Mouse (Mus musculus) gastrocnemius, postnatal 14 days (tissue): ENCODE measurements at regions not wholly inside any gene's neighbourhood (a gene's known extent, or its start where the extent isn't known, plus 50 kb on each side); places are given as distances from the start of the nearest gene placed in this dataset.
A peak's percentile ranks its signal among the peaks of the same experiment; 100 is the strongest.

ENCODE experiments used
- DNase-seq: peaks from one replicate; pipeline ENCODE4 v3.0.0; 2021; ENCODE audit warnings: mixed read lengths
- intact Hi-C: fragments of 180-260 bp; cut with DNase I; formaldehyde crosslinking; loops from one replicate; pipeline ENCODE4 v1.15.1; 2025; ENCODE audit warnings: low total_unique reads

- intact Hi-C loops: no loop called here
- DNase-seq: no peak
These were observed 481.2 kb upstream of the Pmfbp1 start for GRCm38 (mm10) chr8:109012655-109013054.

DNA sequence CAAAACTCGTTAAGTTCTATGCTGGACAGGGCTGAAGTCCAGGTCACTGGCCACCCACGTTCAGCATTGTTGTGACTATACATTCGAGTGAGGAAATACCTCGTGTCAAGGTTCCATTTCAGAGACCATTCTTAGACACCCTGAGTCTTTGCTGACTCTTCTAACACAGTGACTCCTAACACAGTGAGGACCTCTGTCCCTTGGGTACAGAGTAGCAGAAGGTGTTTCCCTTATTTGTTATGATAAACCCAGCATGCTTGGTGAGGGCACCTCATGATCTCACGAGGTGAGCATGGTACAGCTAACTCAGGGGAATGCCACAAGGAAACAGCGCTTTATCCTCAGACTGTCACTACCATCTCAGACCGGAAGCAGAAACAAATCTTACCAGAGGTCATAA, 480.2 kb upstream of the Pmfbp1 start:
- intact Hi-C loops: no loop called here

GRCm38 (mm10) chr8:109014746-109015145, 479.1 kb upstream of the Pmfbp1 start:
- DNase-seq: no peak
- intact Hi-C loops: no loop called here

More for the DNA sequence above, 480.2 kb upstream of the Pmfbp1 start:
- DNase-seq: no peak

DNA sequence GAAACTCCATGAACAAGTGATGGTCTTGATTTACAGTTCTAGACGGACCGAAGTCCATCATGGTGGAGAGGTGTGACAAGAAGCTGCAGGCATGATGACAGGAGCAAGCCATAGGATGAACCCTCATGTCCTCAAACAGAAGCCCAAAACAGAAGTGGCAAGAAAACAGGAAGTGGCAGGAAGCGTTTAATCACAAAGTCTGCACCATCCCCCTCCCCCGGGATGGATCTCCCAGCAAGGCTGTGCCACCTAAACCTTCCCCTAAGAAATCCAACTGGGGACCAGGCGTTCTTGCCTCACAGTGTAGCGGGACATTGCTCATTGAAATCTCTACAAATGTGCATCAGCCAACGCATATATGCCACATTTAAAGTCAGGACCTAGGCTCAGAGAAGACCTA, 474.3 kb upstream of the Pmfbp1 start:
- intact Hi-C loops: no loop called here

DNA sequence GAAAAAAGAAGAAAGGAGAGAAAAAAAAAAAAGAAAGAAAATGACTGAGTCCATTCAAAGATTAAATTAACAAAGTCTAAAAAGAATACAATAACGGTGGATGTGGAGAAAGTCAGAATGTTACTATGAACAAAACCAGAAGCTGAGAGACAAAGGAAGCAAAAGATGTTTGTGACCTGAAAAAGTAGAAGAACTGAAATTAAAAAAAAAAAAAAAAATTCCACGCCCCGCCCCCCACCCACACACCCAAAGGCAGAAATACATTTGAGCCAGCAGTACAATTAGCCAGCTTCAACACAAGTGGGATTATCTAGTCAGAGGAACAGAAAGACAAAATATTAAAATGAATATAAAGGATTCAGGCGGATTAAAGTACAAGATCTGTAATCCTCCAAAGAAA, 473.7 kb upstream of the Pmfbp1 start:
- no peak for DNase-seq
- intact Hi-C loops: no loop called here

More for the DNA sequence above, 474.3 kb upstream of the Pmfbp1 start:
- DNase-seq: no peak

DNA sequence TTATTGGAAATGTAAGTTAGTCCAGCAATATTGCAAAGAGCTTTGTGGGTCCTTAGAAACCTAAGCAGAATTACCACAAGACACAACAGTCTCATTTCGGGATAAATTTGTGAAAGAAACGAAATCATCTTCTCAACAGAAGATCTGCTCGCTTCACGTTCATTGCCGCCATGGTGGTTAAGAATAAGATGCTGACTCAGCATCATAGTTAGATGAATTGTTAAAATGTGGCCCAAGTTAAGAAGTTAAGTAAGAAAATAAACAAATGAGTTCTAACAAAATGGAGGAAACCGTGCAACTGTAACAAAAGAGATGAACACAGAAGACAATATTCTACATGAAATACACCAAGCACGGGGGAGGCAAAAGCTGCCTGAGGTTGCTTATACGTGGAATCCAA, 465.9 kb upstream of the Pmfbp1 start:
- intact Hi-C loops: no loop called here
- no peak for DNase-seq

DNA sequence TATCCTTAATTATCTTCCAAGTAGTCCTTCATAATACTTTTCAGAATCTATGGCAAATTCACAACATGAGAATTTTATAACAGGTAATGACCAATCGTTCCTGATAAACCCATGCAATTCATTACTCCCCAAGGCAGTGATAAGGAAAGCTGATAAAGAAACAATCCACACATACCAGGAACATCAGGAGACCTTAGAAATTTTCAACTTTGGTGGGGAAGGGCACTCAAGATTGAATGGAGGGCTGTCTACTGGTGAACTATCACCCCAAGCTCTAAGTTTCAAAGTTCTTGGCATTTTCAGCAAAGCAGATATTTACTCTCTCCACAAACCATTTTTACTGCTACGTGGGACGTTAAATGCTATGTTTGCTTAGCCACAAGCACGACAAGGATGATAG, 440.2 kb upstream of the Pmfbp1 start:
- DNase-seq: no peak
- intact Hi-C loops: no loop called here

DNA sequence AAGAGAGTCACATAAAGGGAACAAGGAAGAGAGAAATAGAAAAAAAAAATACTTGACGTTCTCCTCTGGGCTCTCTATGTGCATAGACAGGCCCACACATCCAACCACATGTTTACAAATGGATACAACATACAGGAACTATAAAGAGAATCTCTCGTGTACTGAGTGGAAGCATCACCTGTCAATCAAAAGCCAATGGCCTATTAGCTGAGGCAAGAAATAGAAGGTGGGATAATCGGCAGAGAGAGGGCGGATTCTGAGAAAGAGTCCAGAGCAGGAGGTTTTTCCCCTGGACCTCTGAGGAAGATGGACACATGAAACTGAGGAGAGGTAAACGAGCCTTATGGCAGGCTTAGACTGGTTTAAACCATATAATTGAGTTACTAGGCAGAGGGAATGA, 434.7 kb upstream of the Pmfbp1 start:
- DNase-seq: no peak
- intact Hi-C loops: no loop called here

DNA sequence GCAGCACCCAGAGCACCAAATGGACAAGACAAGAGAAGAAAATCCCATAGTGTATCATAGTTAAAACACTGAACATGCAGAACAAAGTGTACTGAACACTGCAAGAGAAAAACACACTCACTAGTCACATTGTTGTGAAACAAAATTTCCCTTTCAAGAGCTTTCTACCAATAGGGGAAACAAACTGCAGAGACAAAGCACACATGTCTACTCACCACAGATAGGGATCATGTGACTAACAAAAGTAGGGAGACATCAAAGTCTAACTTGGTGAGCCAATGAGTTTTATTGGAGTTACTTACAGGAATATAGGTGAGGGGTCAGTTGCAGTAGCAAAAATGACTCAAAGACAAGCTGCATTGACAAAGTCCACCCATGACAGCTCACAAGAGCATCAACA, 431.5 kb upstream of the Pmfbp1 start:
- no peak for DNase-seq
- intact Hi-C loops: no loop called here

- intact Hi-C loops: no loop called here
- DNase-seq: no peak
These were observed 420.1 kb upstream of the Pmfbp1 start for GRCm38 (mm10) chr8:109073715-109074114.

DNA sequence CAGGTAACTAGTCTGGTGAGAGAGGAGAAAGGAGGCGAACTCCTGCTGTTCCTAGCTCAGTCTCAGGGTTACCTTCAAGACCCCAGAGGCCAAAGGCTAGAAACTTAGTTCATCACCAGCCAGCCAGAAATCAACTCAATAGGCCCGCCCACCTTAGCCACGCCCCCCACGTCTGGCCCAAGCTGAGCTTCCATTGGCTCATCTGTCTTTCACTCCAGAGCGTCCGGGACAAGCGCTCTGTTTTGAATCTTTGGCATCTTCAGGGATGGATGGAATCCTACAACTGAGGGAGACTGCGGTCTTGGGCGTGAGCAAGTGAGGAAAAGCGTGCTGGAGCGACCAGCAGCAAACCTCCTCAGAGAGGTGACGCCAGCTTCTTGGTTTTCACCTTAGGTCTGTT, 418.8 kb upstream of the Pmfbp1 start:
- no peak for DNase-seq
- intact Hi-C loops: no loop called here

DNA sequence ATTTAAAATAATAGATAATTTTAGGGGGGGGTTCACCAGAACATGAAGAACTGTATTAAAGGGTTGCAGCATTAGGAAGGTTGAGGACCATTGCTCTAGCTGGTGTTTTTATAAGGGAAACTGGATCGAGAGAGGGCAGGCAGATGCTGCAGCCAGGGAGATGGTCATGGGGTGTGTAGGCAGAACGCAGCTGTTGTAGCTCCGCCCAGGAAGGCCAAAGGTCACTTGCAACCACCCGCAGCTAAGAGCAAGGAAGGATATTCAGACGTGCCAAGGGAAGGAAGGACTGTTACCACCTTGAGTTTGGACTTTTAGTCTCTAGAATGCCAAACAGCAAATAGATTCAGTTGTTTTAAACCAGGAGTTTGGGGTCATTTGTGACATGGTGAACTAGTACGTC, 414.6 kb upstream of the Pmfbp1 start:
- intact Hi-C loops: no loop called here
- DNase-seq: no peak

DNA sequence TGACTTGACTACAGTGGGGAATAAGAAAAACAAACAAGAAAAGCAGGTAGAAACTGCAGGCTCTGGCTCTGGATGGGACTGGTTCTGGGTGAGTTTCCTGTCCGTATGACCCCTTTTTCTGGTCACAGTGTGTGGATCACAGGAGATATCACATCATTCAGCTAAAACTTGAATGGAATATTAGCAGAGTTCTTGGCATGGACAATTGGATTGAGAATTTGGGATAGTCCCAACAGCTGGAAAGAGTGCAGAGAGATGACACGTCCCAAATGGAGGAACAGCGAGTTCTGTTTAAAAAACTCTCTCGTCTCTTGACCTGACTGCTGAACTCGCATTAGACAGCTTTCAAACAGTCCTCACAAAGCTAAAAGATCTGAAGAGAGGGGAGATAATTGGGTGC, 412.5 kb upstream of the Pmfbp1 start:
- peak; percentile 23 for DNase-seq
- intact Hi-C loops: no loop called here

GRCm38 (mm10) chr8:109085134-109085533, 408.7 kb upstream of the Pmfbp1 start:
- DNase-seq: no peak
- intact Hi-C loops: no loop called here

DNA sequence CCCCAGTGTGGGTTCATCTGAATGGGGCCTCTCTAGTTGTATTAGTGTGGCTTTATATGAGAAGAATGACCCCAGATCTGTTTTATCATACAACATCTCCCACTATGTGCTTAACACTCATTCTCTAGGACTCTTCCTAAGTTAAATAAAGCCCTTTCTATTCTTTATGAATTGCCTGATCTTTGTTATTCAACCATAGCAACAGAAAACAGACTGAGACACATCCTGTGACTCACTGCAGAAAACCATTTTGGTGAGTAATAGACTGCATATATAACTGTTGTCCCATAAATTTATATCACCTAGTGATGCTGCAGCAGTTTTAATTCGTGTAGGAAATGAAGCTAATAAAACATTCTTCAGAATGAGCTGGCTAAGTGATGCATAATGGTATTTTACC, 406.0 kb upstream of the Pmfbp1 start:
- DNase-seq: no peak
- intact Hi-C loops: no loop called here

GRCm38 (mm10) chr8:109099671-109100070, 394.2 kb upstream of the Pmfbp1 start:
- DNase-seq: no peak
- intact Hi-C loops: no loop called here

DNA sequence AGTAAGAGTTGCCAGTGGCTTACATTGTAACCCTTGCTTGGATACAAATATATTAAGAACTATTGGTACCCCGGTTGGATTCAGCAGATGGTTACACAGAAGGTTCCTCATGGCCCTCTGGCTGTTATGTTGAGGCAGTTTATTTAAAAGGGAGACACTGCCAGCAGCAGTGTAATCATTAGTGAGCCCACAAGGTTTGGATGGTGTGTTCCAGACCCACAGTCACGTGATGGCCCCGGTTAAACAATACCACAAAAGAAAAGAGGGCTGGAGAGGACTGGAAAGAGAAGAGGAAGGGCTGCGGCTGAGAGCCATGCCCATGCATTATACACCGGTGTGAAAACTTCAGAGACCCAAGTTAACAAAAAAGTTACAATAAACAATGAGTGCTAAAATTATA, 392.4 kb upstream of the Pmfbp1 start:
- DNase-seq: no peak
- intact Hi-C loops: no loop called here

DNA sequence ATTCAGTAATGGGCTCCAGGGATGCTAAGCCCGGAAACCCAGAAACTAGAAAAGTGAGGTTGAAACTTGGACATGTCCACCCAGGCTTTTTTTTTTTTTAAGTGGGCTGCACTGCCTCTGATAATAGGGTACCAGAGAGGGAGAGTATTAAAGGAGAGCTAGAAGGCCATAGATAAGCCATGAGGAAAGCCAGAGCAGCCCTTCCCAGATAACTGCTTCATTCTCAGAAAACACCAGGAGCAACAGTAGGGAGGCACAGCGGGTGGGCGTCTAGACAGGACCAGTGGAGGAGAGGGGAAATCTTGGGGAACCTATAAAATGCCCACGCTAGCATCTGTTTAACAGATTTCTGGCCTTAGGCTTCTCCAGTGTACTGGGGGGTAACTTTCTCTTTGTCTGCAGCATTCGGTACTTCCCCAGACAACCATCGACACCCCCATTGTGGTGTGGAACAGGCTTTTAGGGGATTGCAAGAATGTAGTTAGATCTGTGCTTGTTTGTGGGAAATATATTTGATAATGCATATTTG, 389.0 kb upstream of the Pmfbp1 start:
- DNase-seq: no peak
- intact Hi-C loops: no loop called here

GRCm38 (mm10) chr8:109105693-109106092, 388.1 kb upstream of the Pmfbp1 start:
- intact Hi-C loops: no loop called here
- DNase-seq: no peak

- intact Hi-C loops: no loop called here
- no peak for DNase-seq
These were observed 386.9 kb upstream of the Pmfbp1 start for GRCm38 (mm10) chr8:109106971-109107370.

- intact Hi-C loops: no loop called here
- DNase-seq: no peak
These were observed 386.1 kb upstream of the Pmfbp1 start for GRCm38 (mm10) chr8:109107762-109108161.

DNA sequence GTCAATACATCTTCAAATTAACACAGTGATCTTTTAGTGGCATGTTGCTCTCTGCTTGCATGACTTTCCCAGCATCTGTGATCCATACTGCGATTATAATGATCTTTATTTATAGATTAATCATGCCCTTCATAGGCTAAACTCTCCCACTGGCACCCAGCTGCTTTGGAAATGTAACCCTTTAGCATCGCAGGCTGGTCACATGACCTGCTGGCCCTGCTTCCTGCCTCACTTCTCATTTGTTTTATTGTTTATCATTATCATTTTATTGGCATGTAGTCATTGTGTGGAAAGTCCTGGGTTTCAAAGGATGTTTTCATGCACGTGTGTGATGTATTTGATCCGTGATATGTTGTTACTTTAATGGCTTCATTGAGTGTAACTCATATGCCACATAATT, 384.4 kb upstream of the Pmfbp1 start:
- intact Hi-C loops: no loop called here
- DNase-seq: no peak
